Mouse (Mus musculus) gastrocnemius, postnatal 25 days (tissue): Measurements from ENCODE around the gene Ap2b1. TPM values are rescaled to one million over a fixed set of nuclear protein-coding genes. Genes with fewer than 3 reads are reported as not detected.
"Not testable (repeated sequence)": the region's sequence is repeated elsewhere in the genome, so short reads cannot be mapped to it uniquely, and the experiment has no call there.

Source experiments
- DNase-seq: peaks from one replicate; pipeline ENCODE4 v3.0.0; 2022
- long read RNA-seq, 2 experiments: library from polyadenylated mRNA; stranded (forward); transcript quantifications; one replicate each; pipeline ENCODE4 v2.0.0; 2021
- total RNA-seq, 2 experiments: library from RNA; stranded (reverse); gene quantifications; 1 replicate in 1 of 2; 2 replicates in 1 of 2; pipeline ENCODE4 v1.2.3; 2021

Gene Ap2b1
- total RNA-seq: 10 to 100 TPM; 30.1 to 32.3 TPM
- long read RNA-seq, experiment 1, partial matches to known transcripts: 1 of 2 reads
- long read RNA-seq, experiment 1, other reads (novel, unspliced or antisense): 0 of 2 reads
- long read RNA-seq, experiment 2, full-length matches to known transcripts: 1 of 4 reads
- long read RNA-seq, experiment 2, partial matches to known transcripts: 0 of 4 reads
- long read RNA-seq, experiment 2, other reads (novel, unspliced or antisense): 3 of 4 reads

GRCm38 (mm10) chr11:83298225-83299195 is at the start of gene Ap2b1:
Ap2b1 (plus strand) TSS chr11:83299024.
- DNase-seq: peak; percentile 94

- not testable (repeated sequence) for DNase-seq
Observed at GRCm38 (mm10) chr11:83257211-83257610, 41.6 kb upstream of the Ap2b1 start.

GRCm38 (mm10) chr11:83262673-83263072 is 36.2 kb upstream of the Ap2b1 start:
- no peak for DNase-seq

DNA sequence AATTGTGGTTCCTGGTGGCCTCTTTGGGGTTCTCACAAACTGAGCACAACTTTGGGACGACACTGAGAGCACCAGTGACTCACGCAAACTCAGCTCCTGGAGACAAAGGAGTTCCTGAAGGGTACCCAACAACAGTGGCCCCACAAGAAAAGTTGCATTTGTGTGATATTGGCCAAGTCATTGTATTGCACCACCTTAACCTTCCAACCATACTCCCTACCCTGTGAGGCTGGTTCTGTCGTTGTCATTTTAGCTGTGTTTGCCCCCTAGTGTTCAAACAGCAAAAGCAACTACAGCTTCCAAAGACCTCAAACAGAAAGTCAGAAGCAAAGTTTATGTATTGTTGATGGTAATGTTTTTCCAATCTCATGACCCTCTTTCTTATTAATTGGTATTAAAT is 35.7 kb upstream of the Ap2b1 start:
- no peak for DNase-seq

DNA sequence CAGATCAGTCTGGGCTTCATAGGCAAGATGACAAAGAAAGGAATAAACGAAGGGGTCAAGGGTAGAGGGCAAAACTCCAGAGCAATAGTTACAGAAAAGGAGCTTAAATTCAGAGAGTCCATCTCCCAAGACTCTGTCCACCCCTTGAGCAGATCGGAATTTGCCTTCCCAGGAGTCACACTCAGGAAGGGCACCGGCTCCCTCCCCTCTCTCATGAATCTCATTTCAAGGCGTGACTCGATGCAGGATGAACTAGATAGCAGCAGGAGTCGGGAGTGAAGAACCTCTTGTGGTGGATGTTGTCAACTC is 28.0 kb upstream of the Ap2b1 start:
- no peak for DNase-seq

- peak; percentile 66 for DNase-seq
Observed at GRCm38 (mm10) chr11:83271151-83271950, 27.5 kb upstream of the Ap2b1 start.

DNA sequence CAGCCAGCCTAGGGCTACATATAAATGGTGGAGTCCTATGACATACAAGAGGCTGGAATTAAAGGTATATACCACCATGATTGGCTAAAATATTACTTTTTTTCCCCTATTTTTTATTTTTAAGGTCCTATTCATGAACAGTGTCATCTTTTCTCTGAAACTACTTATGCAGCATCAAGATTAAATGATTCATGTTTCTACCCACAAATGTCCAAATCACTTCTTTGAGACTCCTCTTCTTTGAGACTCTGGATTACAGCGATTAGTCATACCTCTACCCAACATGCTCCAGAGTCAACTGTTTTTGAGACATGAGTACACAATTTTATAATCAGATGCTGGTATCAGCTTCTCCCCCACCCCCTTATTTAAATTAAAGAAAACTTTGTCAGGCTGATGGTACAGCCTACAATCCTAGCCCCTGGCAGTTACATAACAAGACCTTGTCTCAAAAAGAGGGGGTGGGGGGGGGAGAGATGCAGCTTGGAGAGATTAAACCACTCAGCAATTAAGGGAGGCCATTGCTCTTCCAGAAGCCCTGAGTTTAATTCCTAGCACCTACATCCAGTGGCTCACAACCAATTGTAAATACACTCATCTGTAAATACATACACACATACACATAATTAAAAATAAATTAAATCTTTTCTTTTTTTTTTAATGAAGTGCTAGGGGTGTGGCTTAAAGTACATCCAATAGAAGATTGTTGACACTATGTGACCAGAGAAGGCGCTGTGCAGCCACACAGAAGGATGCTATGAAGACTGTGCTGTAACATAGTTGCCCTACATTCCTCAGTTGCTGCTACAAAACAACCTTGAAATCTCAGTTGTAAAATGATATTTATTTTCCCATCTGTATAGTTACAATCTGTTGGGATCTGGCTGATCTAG is 26.6 kb upstream of the Ap2b1 start:
- DNase-seq: no peak

DNA sequence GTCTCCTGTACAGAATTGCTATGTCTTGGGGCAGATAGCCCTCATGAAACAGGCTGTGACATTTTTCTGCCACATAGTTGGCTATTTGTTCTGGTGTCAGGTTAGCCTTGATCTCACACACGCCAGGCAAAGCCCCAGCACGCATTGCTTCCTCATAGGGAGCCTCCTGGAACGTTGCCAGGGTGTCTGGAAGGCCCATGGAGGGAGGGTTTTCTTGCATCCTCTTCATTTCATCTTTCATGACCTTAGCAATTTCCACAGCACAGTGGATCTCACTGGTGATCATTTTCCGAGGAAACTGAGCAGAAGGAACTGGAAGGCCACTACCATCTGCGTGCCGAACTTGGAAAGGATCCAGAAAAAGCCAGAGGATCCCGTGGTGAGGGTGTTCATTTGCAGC is 22.6 kb upstream of the Ap2b1 start:
- DNase-seq: no peak

DNA sequence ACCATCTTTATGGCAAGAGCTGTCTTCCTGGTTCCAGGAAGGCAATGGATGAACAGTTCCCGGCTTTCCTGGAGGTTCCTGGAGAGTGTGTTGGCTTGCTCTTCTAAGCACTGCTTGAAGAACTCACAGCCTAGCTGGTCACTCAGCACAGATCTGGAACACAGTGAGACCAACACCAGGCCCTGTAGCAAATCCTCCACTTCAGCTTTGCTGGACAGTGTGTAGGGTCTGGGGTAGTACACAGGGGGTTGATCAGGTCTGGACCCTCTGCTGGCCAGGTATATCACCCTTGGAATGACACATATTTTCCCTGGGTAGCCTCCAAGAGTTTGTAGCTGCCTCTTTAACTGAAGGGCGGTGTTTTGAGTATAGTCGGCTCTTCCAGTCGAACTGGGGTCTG is 19.8 kb upstream of the Ap2b1 start:
- DNase-seq: no peak

GRCm38 (mm10) chr11:83279691-83280090 is 19.1 kb upstream of the Ap2b1 start:
- no peak for DNase-seq

DNA sequence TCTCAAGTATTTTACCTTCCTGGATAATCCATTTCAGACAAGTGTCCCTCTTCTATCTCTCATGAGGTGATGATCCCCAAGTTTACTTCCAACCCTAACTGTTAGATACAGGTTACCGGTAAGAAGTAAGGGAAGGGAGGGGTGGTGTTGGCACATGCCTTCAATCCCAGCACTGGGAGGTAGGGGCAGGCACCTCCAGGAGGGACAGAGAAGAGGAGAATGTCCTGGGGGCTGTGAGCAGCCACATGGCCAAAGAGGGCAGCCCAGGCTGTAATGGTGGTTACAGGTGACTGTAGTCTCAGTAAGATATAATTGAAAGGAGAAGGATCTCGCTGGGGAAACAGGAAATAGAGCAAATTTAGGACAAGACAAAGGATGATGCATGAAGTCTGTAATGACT is 16.7 kb upstream of the Ap2b1 start:
- DNase-seq: no peak

- DNase-seq: no peak
Observed at GRCm38 (mm10) chr11:83285627-83286026, 13.2 kb upstream of the Ap2b1 start.

- DNase-seq: no peak
Observed at GRCm38 (mm10) chr11:83286566-83286965, 12.3 kb upstream of the Ap2b1 start, which contains the start of gene Slfn14. Slfn14 (minus strand) TSS chr11:83286726.

DNA sequence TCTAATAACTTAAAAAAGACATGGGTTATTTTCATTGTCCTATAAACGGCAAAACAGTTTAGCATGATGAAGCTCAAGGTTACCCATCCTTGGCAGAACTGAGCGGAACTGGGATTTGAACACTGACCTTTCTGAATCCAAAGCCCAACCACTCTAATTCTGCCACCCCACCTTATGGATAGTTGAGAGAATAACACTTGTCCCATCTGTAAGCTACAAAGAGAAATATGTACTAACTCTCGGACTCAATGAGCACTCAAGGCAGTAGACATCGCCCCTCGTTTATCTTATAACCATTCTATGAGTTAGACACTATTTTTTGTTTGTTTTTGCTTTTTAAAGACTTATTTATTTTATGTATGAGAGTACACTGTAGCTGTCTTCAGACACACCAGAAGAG is 9.8 kb upstream of the Ap2b1 start:
- DNase-seq: no peak

- no peak for DNase-seq
Observed at GRCm38 (mm10) chr11:83289633-83290032, 9.2 kb upstream of the Ap2b1 start.

GRCm38 (mm10) chr11:83291375-83292250 is 7.2 kb upstream of the Ap2b1 start:
- DNase-seq: peak; percentile 96

- DNase-seq: no peak
Observed at GRCm38 (mm10) chr11:83292251-83292587, 6.6 kb upstream of the Ap2b1 start.

DNA sequence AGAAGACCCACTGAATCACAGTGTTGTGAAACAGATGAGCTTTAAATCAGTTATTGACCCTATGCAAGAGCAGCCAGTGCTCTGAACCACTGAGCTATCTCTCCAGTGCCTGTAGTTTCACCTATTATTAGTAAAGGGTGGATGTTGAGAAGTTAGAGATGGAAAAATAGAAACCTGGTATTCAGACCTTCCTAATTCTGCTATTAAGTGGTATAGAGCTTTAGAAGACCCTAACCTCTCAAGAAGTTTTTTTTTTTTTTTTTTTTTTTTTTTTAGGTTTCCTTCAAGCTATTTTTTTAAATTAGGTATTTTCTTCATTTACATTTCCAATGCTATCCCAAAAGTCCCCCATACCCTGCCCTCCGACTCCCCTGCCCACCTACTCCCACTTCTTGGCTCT is 5.6 kb upstream of the Ap2b1 start:
- DNase-seq: no peak

DNA sequence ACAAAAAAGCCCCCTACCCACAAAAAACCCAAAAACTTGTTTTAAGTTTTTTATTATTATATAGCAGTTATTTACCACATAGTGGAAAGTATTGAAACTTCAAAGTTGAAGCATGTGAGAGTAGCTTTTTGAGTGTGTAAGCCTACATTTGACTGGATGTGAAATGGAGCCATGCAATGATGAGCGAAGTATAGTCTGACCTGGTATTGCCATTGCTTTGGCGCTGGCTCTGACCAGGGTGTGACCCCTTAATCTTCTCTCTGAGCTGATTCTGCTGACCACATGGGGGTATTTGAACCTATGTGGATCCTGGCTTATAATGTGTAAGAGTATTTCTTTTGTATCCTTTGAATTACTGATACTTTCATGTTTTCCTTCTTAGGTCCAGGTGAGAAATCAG is 4.7 kb upstream of the Ap2b1 start:
- no peak for DNase-seq

- no peak for DNase-seq
Observed at GRCm38 (mm10) chr11:83297816-83298215, 1.0 kb upstream of the Ap2b1 start.

GRCm38 (mm10) chr11:83299724-83300123 is 900 bp downstream of the Ap2b1 start:
- DNase-seq: no peak
